Mouse (Mus musculus) CH12.LX (cell line): ENCODE measurements around the gene Sptb. TPM values are rescaled to one million over a fixed set of nuclear protein-coding genes. Genes with fewer than 3 reads are reported as not detected.

Experiments used
- DNase-seq: peaks from one replicate; pipeline ENCODE4 v3.0.0-alpha.2; 2013; ENCODE audit errors: extremely low read depth
- H3K27ac ChIP-seq: 2 replicates; pipeline ENCODE4 v1.5.1; 2012; ENCODE audit warnings: low read depth, mild to moderate bottlenecking, control low read depth, moderate library complexity; ENCODE audit not compliant: insufficient read depth
- H3K27me3 ChIP-seq: replicated peaks from 2 replicates; pipeline ENCODE3; 2012; ENCODE audit warnings: inconsistent platforms
- H3K36me3 ChIP-seq, 2 experiments: replicated peaks in 1 of 2; 2 replicates each; pipeline versions ENCODE3 to v1.6.1; 2012; ENCODE audit warnings: inconsistent platforms in 1 of 2, low read length in 1 of 2, mild to moderate bottlenecking in 1 of 2, mixed read lengths in 1 of 2, moderate library complexity in 1 of 2; ENCODE audit not compliant: control insufficient read depth in 1 of 2, insufficient read depth in 1 of 2
- H3K4me1 ChIP-seq, 2 experiments: 2 replicates each; pipeline ENCODE4 v1.6.1; 2012; ENCODE audit warnings: inconsistent platforms in 1 of 2, moderate library complexity in 1 of 2; ENCODE audit not compliant: insufficient read depth in 2 of 2, control insufficient read depth in 1 of 2
- H3K4me2 ChIP-seq: 2 replicates; pipeline ENCODE4 v1.6.1; 2012; ENCODE audit warnings: low read depth, mild to moderate bottlenecking, control low read depth; ENCODE audit not compliant: poor library complexity, insufficient read depth, severe bottlenecking
- H3K4me3 ChIP-seq, 3 experiments: fragments of 150-350 bp in 1 of 3; sonication (generic) in 1 of 3; replicated peaks in 1 of 3; 2 replicates each; pipeline versions ENCODE3 to v1.5.1; 2011 to 2012; ENCODE audit warnings: low read depth in 2 of 3, low read length in 2 of 3, mild to moderate bottlenecking in 2 of 3, moderate library complexity in 2 of 3, control low read depth in 1 of 3, improper control_type of control experiment in 1 of 3, inconsistent platforms in 1 of 3, mixed read lengths in 1 of 3; ENCODE audit not compliant: poor library complexity in 1 of 3
- H3K79me2 ChIP-seq: replicated peaks from 2 replicates; pipeline ENCODE4 v1.6.1; 2012; ENCODE audit warnings: mild to moderate bottlenecking, moderate library complexity; ENCODE audit not compliant: control insufficient read depth, poor library complexity, insufficient read depth, severe bottlenecking; ENCODE audit errors: extremely low read depth
- H3K9ac ChIP-seq: 2 replicates; pipeline ENCODE4 v1.6.1; 2012; ENCODE audit warnings: low read depth, mild to moderate bottlenecking, control low read depth, moderate library complexity; ENCODE audit not compliant: insufficient read depth
- H3K9me3 ChIP-seq: replicated peaks from 2 replicates; pipeline ENCODE3; 2012; ENCODE audit warnings: low read length, inconsistent platforms, mixed read lengths
- CHD2 ChIP-seq: IDR thresholded peaks from 2 replicates; pipeline ENCODE4 v1.6.1; 2011; ENCODE audit warnings: low read length, improper control_type of control experiment
- CTCF ChIP-seq, 2 experiments: IDR thresholded peaks in 1 of 2; conservative IDR thresholded peaks in 1 of 2; 2 replicates each; pipeline ENCODE4 v1.5.1; 2011 to 2012; ENCODE audit warnings: low read depth in 2 of 2, low read length in 2 of 2, improper control_type of control experiment in 1 of 2, inconsistent platforms in 1 of 2, mild to moderate bottlenecking in 1 of 2, moderate library complexity in 1 of 2
- E2F4 ChIP-seq: IDR thresholded peaks from 2 replicates; pipeline ENCODE4 v1.6.1; 2011; ENCODE audit warnings: low read depth, low read length, improper control_type of control experiment; ENCODE audit not compliant: insufficient replicate concordance
- EP300 ChIP-seq: IDR thresholded peaks from 2 replicates; pipeline ENCODE4 v1.6.1; 2011; ENCODE audit warnings: low read length, improper control_type of control experiment
- ETS1 ChIP-seq: conservative IDR thresholded peaks from 2 replicates; pipeline ENCODE4 v1.6.1; 2012; ENCODE audit warnings: low read depth, mild to moderate bottlenecking, inconsistent platforms, low read length, improper control_type of control experiment, moderate library complexity
- IRF4 ChIP-seq: IDR thresholded peaks from 2 replicates; pipeline ENCODE4 v1.6.1; 2014; ENCODE audit warnings: low read depth, mild to moderate bottlenecking, inconsistent platforms, low read length, improper control_type of control experiment
- JUN ChIP-seq: IDR thresholded peaks from 2 replicates; pipeline ENCODE4 v1.6.1; 2011; ENCODE audit warnings: low read depth, mild to moderate bottlenecking, low read length, improper control_type of control experiment, moderate library complexity; ENCODE audit not compliant: insufficient read depth
- JUND ChIP-seq: conservative IDR thresholded peaks from 2 replicates; pipeline ENCODE4 v1.6.1; 2011; ENCODE audit warnings: low read depth, low read length, improper control_type of control experiment
- KAT2A ChIP-seq: IDR thresholded peaks from 2 replicates; pipeline ENCODE4 v1.6.1; 2012; ENCODE audit warnings: low read length, improper control_type of control experiment, inconsistent platforms; ENCODE audit not compliant: insufficient replicate concordance
- MAFK ChIP-seq: IDR thresholded peaks from 2 replicates; pipeline ENCODE4 v1.6.1; 2011; ENCODE audit warnings: low read length, improper control_type of control experiment; ENCODE audit not compliant: insufficient replicate concordance
- MAX ChIP-seq: IDR thresholded peaks from 2 replicates; pipeline ENCODE4 v1.6.1; 2011; ENCODE audit warnings: low read length, improper control_type of control experiment
- MEF2A ChIP-seq: IDR thresholded peaks from 2 replicates; pipeline ENCODE4 v1.6.1; 2014; ENCODE audit warnings: low read depth, mild to moderate bottlenecking, inconsistent platforms, low read length, improper control_type of control experiment, borderline replicate concordance
- NRF1 ChIP-seq: IDR thresholded peaks from 2 replicates; pipeline ENCODE4 v1.6.1; 2014; ENCODE audit warnings: low read depth, mild to moderate bottlenecking, inconsistent platforms, low read length, improper control_type of control experiment, moderate library complexity
- PAX5 ChIP-seq: IDR thresholded peaks from 2 replicates; pipeline ENCODE4 v1.6.1; 2012; ENCODE audit warnings: low read length, inconsistent platforms, mixed read lengths
- RAD21 ChIP-seq: IDR thresholded peaks from 2 replicates; pipeline ENCODE4 v1.6.1; 2011; ENCODE audit warnings: low read depth, mild to moderate bottlenecking, low read length, improper control_type of control experiment, moderate library complexity
- RCOR1 ChIP-seq: conservative IDR thresholded peaks from 2 replicates; pipeline ENCODE4 v1.6.1; 2012; ENCODE audit warnings: low read depth, mild to moderate bottlenecking, inconsistent platforms, low read length, improper control_type of control experiment
- SIN3A ChIP-seq: IDR thresholded peaks from 2 replicates; pipeline ENCODE4 v1.6.1; 2012; ENCODE audit warnings: low read length, improper control_type of control experiment, inconsistent platforms
- UBTF ChIP-seq: IDR thresholded peaks from 2 replicates; pipeline ENCODE4 v1.6.1; 2012; ENCODE audit warnings: low read depth, mild to moderate bottlenecking, inconsistent platforms, low read length, improper control_type of control experiment, moderate library complexity
- ZKSCAN1 ChIP-seq: IDR thresholded peaks from 2 replicates; pipeline ENCODE4 v1.6.1; 2012; ENCODE audit warnings: low read depth, inconsistent platforms, low read length, improper control_type of control experiment, borderline replicate concordance
- ZNF384 ChIP-seq: IDR thresholded peaks from 2 replicates; pipeline ENCODE4 v1.6.1; 2012; ENCODE audit warnings: low read depth, low read length, improper control_type of control experiment, inconsistent platforms
- dilution Hi-C: fragments of 300-500 bp; cut with MboI; formaldehyde crosslinking; loops from 2 replicates; pipeline ENCODE4 v1.14.3; 2020; ENCODE audit warnings: low sequenced_read_pairs; ENCODE audit not compliant: extremely low pct_unique_long_range_greater_than_20kb, extremely low pct_ligation_motif_present
- in situ Hi-C: fragments of 300-500 bp; cut with MboI; formaldehyde crosslinking; loops from 3 replicates; pipeline ENCODE4 v1.14.3; 2019; ENCODE audit warnings: low sequenced_read_pairs, low pct_ligation_motif_present, low pct_unique_long_range_greater_than_20kb, mixed read lengths
- polyA plus RNA-seq: library from polyadenylated mRNA; unstranded; fragments of >175 nt; gene quantifications from 2 replicates; pipeline ENCODE4 v1.2.1, GENCODE M21; 2012; ENCODE audit warnings: low read depth; ENCODE audit not compliant: insufficient read length
- total RNA-seq, 2 experiments: library from RNA; depleted of rRNA; stranded (reverse); fragments of 300-350 nt in 1 of 2; fragments of >200 nt in 1 of 2; gene quantifications; 2 replicates each; pipeline ENCODE4 v1.2.3; 2012 to 2014

Sptb gene
- total and polyA plus RNA-seq, 3 experiments: 0.03 to 0.04 (median 0.04) TPM

DNA sequence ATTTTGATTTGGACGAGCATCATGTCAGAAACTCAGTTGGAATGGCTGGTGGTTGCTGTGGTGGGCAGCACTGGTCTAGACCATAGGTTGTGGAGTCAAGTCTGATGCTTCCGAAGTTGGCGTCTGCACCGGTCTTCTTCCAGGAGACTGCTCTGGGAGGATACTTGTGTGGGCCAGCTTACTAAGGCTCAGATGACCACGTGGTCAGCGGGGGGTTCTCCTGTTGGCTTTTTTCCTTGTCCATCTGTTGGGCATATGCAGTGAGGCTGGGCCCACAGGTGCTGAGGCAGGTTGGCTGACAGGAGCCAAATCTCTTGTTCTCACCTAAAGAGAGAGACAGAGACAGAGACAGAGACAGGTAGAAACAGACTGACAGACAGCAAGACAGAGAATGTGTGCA lies 135.5 kb downstream of the Sptb start:
- Histone ChIP-seq H3K27ac (no peak overlapping the region), H3K4me2 (no peak overlapping the region), H3K9me3 (no peaks in the 10 kb centered on the region), H3K4me3 (no peak overlapping the region), H3K9ac (no peak overlapping the region), H3K36me3 (peaks cover 0 to 35% of the 10 kb centered on the region in 2 experiments), H3K4me1 (no peaks in the 10 kb centered on the region)
- in situ Hi-C loops: no loop called here
- TF ChIP-seq UBTF (no peak), EP300 (no peak), ETS1 (no peak), ZKSCAN1 (no peak), SIN3A (no peak), MAFK (no peak), MAX (no peak)
- TF ChIP-seq, all 38 proteins: peak for 0
- no peaks in the 10 kb centered on the region for H3K79me2 ChIP-seq
- DNase-seq: no peak
- H3K27me3 ChIP-seq: peaks cover 2% of the 10 kb centered on the region
- dilution Hi-C loops: no loop called here

DNA sequence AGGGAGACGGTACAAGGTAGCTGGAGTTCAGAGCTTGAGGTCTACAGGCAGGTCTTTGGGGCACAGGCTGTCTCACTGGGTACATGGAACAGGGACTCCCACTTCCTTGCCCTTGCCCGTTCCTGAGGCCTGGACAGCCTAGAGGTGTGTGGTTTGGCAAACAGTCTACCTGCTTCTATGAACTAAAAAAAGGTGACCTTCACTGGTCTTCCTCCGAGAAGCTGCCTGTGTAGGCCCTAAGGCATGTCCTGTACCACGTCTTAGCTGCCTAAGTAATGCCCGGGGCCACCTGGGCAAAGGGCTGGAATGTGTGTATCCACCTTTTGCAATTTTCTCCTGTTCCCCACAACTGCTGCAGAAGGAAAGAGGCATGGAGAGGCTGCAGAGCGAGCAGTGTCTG lies 137.0 kb downstream of the Sptb start:
- Histone ChIP-seq H3K4me1 (no peaks in the 10 kb centered on the region), H3K9ac (no peak overlapping the region), H3K4me2 (no peak overlapping the region), H3K27ac (no peak overlapping the region), H3K9me3 (no peaks in the 10 kb centered on the region), H3K79me2 (no peaks in the 10 kb centered on the region), H3K4me3 (no peak overlapping the region), H3K36me3 (peaks cover 0 to 31% of the 10 kb centered on the region in 2 experiments), H3K27me3 (peaks cover 2% of the 10 kb centered on the region)
- no peak for DNase-seq
- in situ Hi-C loops (no loop called here), dilution Hi-C loops (no loop called here)
- no peak for TF ChIP-seq MEF2A
- TF ChIP-seq CHD2: no peak
- TF ChIP-seq E2F4: no peak
- no peak for TF ChIP-seq PAX5
- TF ChIP-seq NRF1: no peak
- no peak for TF ChIP-seq SIN3A
- TF ChIP-seq MAX: no peak
- no peak for TF ChIP-seq IRF4
- no peak for TF ChIP-seq UBTF
- TF ChIP-seq ZKSCAN1: no peak
- TF ChIP-seq ETS1: no peak
- no peak for TF ChIP-seq RAD21
- TF ChIP-seq JUND: no peak
- TF ChIP-seq JUN: no peak
- TF ChIP-seq EP300: no peak
- no peak for TF ChIP-seq RCOR1
- no peak for TF ChIP-seq KAT2A
- no peak for TF ChIP-seq ZNF384
- no peak for TF ChIP-seq CTCF (conservative IDR thresholded peaks at IDR 0.05 in 1 of 2, IDR thresholded peaks at IDR 0.05 in 1 of 2; ENCODE audit: low read depth in 2 of 2, low read length in 2 of 2)
